Mouse (Mus musculus) embryonic fibroblast, embryonic 13.5 days (primary cell): ENCODE measurements around the gene Cyb5d1.

Experiments
- CTCF ChIP-seq: IDR thresholded peaks from 2 replicates; pipeline ENCODE4 v1.5.1; 2011; ENCODE audit warnings: mild to moderate bottlenecking, control low read depth, low read length, moderate library complexity, borderline replicate concordance; ENCODE audit not compliant: insufficient read depth
- POLR2A ChIP-seq: IDR thresholded peaks from 2 replicates; pipeline ENCODE4 v1.6.1; 2011; ENCODE audit warnings: low read depth, mild to moderate bottlenecking, control low read depth, low read length, moderate library complexity

DNA sequence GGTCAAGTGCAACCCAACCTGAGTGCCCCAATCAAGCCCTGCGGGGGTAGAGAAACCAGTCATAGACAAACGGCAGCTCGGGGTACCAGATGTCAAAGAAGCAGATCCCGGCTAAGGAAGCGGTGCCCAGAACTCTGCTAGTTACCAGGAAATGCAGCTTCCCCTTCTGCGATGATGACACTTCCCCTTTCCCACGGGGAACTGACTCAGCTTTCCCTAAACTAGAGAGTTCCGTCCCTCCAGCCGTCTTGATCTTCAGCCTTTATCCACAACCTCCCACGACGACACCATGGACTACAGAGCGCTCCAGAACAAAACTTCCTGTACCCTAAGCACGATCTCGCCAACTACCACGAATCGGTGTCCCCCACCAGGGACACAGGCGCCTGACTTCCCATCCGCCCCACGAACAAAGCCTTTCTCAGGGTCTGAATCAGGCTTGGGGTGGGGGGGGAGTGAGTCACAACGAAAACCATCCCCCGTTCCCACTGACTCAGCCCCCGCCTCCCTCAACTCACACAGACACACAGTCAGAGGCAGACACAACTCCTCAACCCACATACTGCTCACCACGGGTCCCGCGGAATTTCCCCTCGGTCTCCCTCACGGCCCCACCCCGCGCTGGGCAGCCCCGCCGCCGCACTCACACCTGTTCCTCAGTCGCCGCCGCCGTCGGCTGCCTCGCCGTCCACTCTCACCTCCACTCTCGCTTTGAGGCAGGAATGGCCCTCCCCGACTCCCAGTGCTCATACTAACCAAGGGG, 15.1 kb upstream of the Cyb5d1 start:
- no peak for TF ChIP-seq CTCF
- peak; percentile 59 for TF ChIP-seq POLR2A
